Mouse (Mus musculus) embryonic facial prominence, embryonic 13.5 days (tissue): Measurements from ENCODE around the gene Snx22. TPM values are rescaled to one million over a fixed set of nuclear protein-coding genes. Genes with fewer than 3 reads are reported as not detected.

Experiments used
- ATAC-seq: fragments of 200-750 bp; cut with Nextera tagmentation; 2 replicates; pipeline ENCODE4 v1.8.0; 2017; ENCODE audit warnings: low read depth; ENCODE audit not compliant: insufficient number of reproducible peaks, insufficient read depth, low FRiP score, low TSS enrichment
- H3K27ac ChIP-seq: fragments of 300-500 bp; sonication (generic); 2 replicates; pipeline ENCODE4 v1.5.1; 2015; ENCODE audit warnings: moderate library complexity, mild to moderate bottlenecking, inconsistent platforms
- H3K27me3 ChIP-seq: fragments of 300-500 bp; sonication (generic); 2 replicates; pipeline ENCODE4 v1.6.1; 2015; ENCODE audit warnings: mild to moderate bottlenecking, inconsistent platforms
- H3K36me3 ChIP-seq: fragments of 300-500 bp; sonication (generic); 2 replicates; pipeline ENCODE4 v1.6.1; 2015; ENCODE audit warnings: mild to moderate bottlenecking, inconsistent platforms
- H3K4me1 ChIP-seq: fragments of 300-500 bp; sonication (generic); 2 replicates; pipeline ENCODE4 v1.6.1; 2015; ENCODE audit warnings: inconsistent platforms
- H3K4me2 ChIP-seq: fragments of 300-500 bp; sonication (generic); 2 replicates; pipeline ENCODE4 v1.6.1; 2015; ENCODE audit warnings: moderate library complexity, mild to moderate bottlenecking, inconsistent platforms
- H3K4me3 ChIP-seq: fragments of 300-500 bp; sonication (generic); 2 replicates; pipeline ENCODE4 v1.5.1; 2015; ENCODE audit warnings: mild to moderate bottlenecking, inconsistent platforms
- H3K9ac ChIP-seq: fragments of 300-500 bp; sonication (generic); 2 replicates; pipeline ENCODE4 v1.6.1; 2015; ENCODE audit warnings: mild to moderate bottlenecking, inconsistent platforms
- H3K9me3 ChIP-seq: fragments of 300-500 bp; sonication (generic); 2 replicates; pipeline ENCODE4 v1.6.1; 2016; ENCODE audit warnings: inconsistent platforms
- WGBS: fragments of 180-500 bp; shearing (Covaris S2); methylation state at CpG from one replicate; pipeline ENCODE4 v1.1.7; 2015; ENCODE audit warnings: mixed read lengths; 5-methylcytosine and 5-hydroxymethylcytosine counted together
- polyA plus RNA-seq: library from polyadenylated mRNA; unstranded; fragments of >200 nt; fragmentation: Nextera tagmentation; extraction: Ambion mirVana; gene quantifications from 2 replicates; pipeline ENCODE4 v1.2.1, GENCODE M21; 2015

The Snx22 gene
- 5.3 and 5.6 TPM in 2 replicates for polyA plus RNA-seq

- H3K27me3 ChIP-seq: peaks cover 39% of the 10 kb centered on the region
- ATAC-seq: peak; percentile 35; the same call in 1 of the 2 replicates
- under 1% methylated on average over 22 of the region's 22 CpGs for WGBS
These were observed at the start of gene Snx22 for GRCm38 (mm10) chr9:66069583-66069982. Snx22 (minus strand) TSS chr9:66069719.

GRCm38 (mm10) chr9:66116890-66117289 is 47.4 kb upstream of the Snx22 start:
- no peak overlapping the region for H3K27ac ChIP-seq
- H3K36me3 ChIP-seq: peaks cover 26% of the 10 kb centered on the region

More at GRCm38 (mm10) chr9:66069583-66069982, at the start of gene Snx22:
- Histone ChIP-seq H3K4me2 (peak within 1 kb of the TSS; percentile 93), H3K36me3 (peaks cover 27% of the 10 kb centered on the region), H3K27ac (no peak within 1 kb of the TSS), H3K4me1 (peaks cover 14% of the 10 kb centered on the region), H3K9ac (peak within 1 kb of the TSS; percentile 72), H3K4me3 (peak within 1 kb of the TSS; percentile 52), H3K9me3 (no peaks in the 10 kb centered on the region)

GRCm38 (mm10) chr9:66114341-66114740 is 44.8 kb upstream of the Snx22 start:
- no peak overlapping the region for H3K4me3 ChIP-seq
- H3K36me3 ChIP-seq: peaks cover 29% of the 10 kb centered on the region
- no peaks in the 10 kb centered on the region for H3K9me3 ChIP-seq
- H3K27me3 ChIP-seq: no peaks in the 10 kb centered on the region
- no peak overlapping the region for H3K27ac ChIP-seq
- H3K4me2 ChIP-seq: no peak overlapping the region
- no peak overlapping the region for H3K9ac ChIP-seq
- ATAC-seq: no peak
- WGBS: 92% methylated on average over 3 of the region's 3 CpGs
- peaks cover 13% of the 10 kb centered on the region for H3K4me1 ChIP-seq

More at GRCm38 (mm10) chr9:66116890-66117289, 47.4 kb upstream of the Snx22 start:
- Histone ChIP-seq H3K9me3 (no peaks in the 10 kb centered on the region), H3K4me1 (no peaks in the 10 kb centered on the region), H3K27me3 (no peaks in the 10 kb centered on the region), H3K4me2 (no peak overlapping the region), H3K9ac (no peak overlapping the region), H3K4me3 (no peak overlapping the region)
- ATAC-seq: no peak
- 68% methylated on average over 8 of the region's 8 CpGs for WGBS

DNA sequence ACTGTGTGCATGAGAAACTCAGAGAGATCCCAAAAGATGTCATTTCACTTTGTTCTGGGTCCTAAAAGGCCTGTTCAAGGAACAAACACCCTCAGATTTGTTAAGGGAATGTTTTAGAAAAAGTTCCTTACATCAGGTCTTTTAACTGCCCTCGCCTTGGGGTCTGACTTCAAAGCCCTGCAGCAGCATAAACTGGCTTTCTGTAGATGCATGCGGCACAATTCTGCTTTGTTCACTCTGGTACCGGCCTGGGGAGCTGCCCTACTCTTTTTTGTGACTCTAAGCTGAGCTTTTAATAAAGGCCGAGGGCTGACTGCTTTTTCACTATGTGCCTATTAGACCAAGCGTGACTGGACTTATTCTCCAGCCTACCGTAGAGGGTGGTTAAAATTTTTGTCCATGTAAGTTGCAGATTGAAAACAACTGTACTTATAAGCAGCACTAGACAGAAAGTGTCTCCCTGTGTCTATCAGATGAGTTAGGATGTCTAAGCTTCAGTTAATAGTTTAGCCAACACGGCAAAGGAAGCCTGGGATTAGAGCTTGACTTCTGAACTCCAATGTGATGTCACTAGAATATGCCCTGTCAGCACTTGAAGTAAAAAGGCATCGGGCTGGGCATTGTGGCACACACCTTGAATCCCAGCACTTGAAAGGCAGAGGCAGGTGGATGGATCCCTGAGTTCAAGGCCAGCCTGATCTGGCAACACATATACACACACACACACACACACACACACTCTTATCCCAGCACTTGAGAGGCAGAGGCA is 41.3 kb upstream of the Snx22 start:
- ATAC-seq: no peak
- Histone ChIP-seq H3K4me2 (no peak overlapping the region), H3K9me3 (no peaks in the 10 kb centered on the region), H3K36me3 (peaks cover 57% of the 10 kb centered on the region), H3K9ac (no peak overlapping the region), H3K4me1 (peaks cover 13% of the 10 kb centered on the region), H3K4me3 (no peak overlapping the region), H3K27me3 (no peaks in the 10 kb centered on the region), H3K27ac (peak overlapping the region; percentile 1; the same call in 1 of the 2 replicates)
- WGBS: 37% methylated on average over 8 of the region's 8 CpGs

- H3K4me3 ChIP-seq: no peak overlapping the region
- H3K27me3 ChIP-seq: no peaks in the 10 kb centered on the region
- H3K4me2 ChIP-seq: no peak overlapping the region
- 41% methylated on average over 8 of the region's 8 CpGs for WGBS
- H3K27ac ChIP-seq: peak overlapping the region; percentile 1; the same call in 1 of the 2 replicates
- peaks cover 60% of the 10 kb centered on the region for H3K36me3 ChIP-seq
- peaks cover 13% of the 10 kb centered on the region for H3K4me1 ChIP-seq
- H3K9me3 ChIP-seq: no peaks in the 10 kb centered on the region
- no peak for ATAC-seq
- no peak overlapping the region for H3K9ac ChIP-seq
These were observed 40.6 kb upstream of the Snx22 start for GRCm38 (mm10) chr9:66110126-66110525.

DNA sequence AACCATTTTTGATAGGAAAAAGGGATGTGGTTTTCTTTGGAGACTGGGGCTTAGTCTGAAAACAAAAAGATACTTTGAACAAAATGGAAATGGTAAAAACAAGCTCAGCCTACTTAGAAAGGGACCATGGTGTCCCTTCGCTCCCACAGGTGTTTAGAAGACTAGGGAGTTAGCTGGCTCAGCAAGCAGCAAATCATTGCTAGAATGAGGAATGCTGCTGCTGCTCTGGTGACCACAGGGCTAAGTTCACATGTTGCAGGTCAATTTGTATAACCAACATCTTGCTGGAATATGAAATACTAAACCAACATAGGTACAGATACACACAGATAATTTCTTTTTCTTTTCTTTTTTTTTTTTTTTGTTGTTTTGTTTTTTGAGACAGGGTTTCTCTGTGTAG is 40.1 kb upstream of the Snx22 start:
- no peak overlapping the region for H3K4me3 ChIP-seq
- 95% methylated on average over 1 of the region's 1 CpGs for WGBS
- H3K9me3 ChIP-seq: no peaks in the 10 kb centered on the region
- H3K27me3 ChIP-seq: no peaks in the 10 kb centered on the region
- ATAC-seq: no peak
- peaks cover 61% of the 10 kb centered on the region for H3K36me3 ChIP-seq
- no peak overlapping the region for H3K27ac ChIP-seq
- H3K4me2 ChIP-seq: no peak overlapping the region
- H3K9ac ChIP-seq: no peak overlapping the region
- H3K4me1 ChIP-seq: peaks cover 13% of the 10 kb centered on the region

- no peak for ATAC-seq
- no peaks in the 10 kb centered on the region for H3K27me3 ChIP-seq
- no peak overlapping the region for H3K9ac ChIP-seq
- no peak overlapping the region for H3K4me2 ChIP-seq
- no peaks in the 10 kb centered on the region for H3K9me3 ChIP-seq
- H3K4me1 ChIP-seq: peaks cover 5% of the 10 kb centered on the region; the same call in 1 of the 2 replicates
- peaks cover 84% of the 10 kb centered on the region for H3K36me3 ChIP-seq
- H3K27ac ChIP-seq: no peak overlapping the region
- WGBS: 82% methylated on average over 8 of the region's 8 CpGs
- no peak overlapping the region for H3K4me3 ChIP-seq
These were observed 35.6 kb upstream of the Snx22 start for GRCm38 (mm10) chr9:66105168-66105567.

GRCm38 (mm10) chr9:66104601-66105000 is 35.1 kb upstream of the Snx22 start:
- no peaks in the 10 kb centered on the region for H3K27me3 ChIP-seq
- H3K4me2 ChIP-seq: no peak overlapping the region
- H3K9ac ChIP-seq: no peak overlapping the region
- H3K9me3 ChIP-seq: no peaks in the 10 kb centered on the region
- 95% methylated on average over 4 of the region's 4 CpGs for WGBS
- ATAC-seq: no peak
- H3K27ac ChIP-seq: no peak overlapping the region
- H3K4me1 ChIP-seq: 0 out of 2 replicates have a peak, but pooled peaks cover 3% of the 10 kb centered on the region
- peaks cover 89% of the 10 kb centered on the region for H3K36me3 ChIP-seq
- no peak overlapping the region for H3K4me3 ChIP-seq

GRCm38 (mm10) chr9:66102668-66103067 is 33.1 kb upstream of the Snx22 start:
- Histone ChIP-seq H3K36me3 (peaks cover 86% of the 10 kb centered on the region), H3K27me3 (no peaks in the 10 kb centered on the region), H3K9ac (no peak overlapping the region), H3K4me1 (0 out of 2 replicates have a peak, but pooled peaks cover 3% of the 10 kb centered on the region), H3K4me3 (no peak overlapping the region), H3K9me3 (no peaks in the 10 kb centered on the region), H3K27ac (no peak overlapping the region), H3K4me2 (no peak overlapping the region)
- whole genome bisulfite sequencing: 56% methylated on average over 6 of the region's 6 CpGs
- no peak for ATAC-seq

DNA sequence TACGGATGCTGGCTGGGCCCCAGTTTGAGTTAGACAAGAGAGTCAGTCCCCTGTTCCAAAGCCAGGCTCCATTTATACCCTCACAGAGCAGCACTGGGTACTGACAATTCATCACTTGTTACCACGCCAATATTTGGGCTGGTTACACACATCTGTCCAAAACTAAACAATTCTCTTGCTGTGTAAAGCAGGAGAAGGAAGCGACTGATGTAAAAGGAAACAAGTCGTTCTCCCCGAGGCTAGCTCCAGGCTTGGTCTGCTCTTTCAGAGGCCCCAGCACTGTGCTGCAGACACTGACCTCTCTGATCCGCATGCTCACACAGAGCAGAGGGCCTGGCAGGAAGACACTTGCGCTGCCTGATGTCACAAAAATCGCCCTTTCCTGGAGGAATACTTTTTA is 32.1 kb upstream of the Snx22 start:
- Histone ChIP-seq H3K36me3 (peaks cover 87% of the 10 kb centered on the region), H3K9ac (no peak overlapping the region), H3K4me2 (no peak overlapping the region), H3K27ac (peak overlapping the region; percentile 28; the same call in 1 of the 2 replicates), H3K27me3 (no peaks in the 10 kb centered on the region), H3K4me3 (no peak overlapping the region), H3K9me3 (no peaks in the 10 kb centered on the region), H3K4me1 (0 out of 2 replicates have a peak, but pooled peaks cover 3% of the 10 kb centered on the region)
- WGBS: 41% methylated on average over 8 of the region's 8 CpGs
- no peak for ATAC-seq

DNA sequence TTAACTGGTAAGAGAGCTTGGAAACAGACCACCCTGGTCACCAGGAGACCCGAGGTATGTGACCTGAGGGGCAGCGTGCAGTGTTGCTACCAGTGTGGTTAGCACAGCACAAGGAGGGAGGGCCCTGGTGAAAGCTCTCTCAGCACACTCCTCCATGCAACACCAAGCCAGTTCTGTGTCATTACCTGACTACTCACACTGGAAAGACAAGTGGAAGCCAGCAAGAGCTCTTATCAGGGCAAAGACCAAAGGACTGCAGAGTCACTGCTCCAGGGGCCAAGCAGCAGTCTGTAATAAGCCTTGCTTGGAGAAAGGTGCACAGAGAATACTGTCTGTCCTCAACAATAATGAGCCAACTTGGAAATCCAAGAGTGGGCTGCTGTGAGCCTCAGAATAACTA is 23.1 kb upstream of the Snx22 start:
- ATAC-seq: no peak
- Histone ChIP-seq H3K27ac (peak overlapping the region; percentile 16; the same call in 1 of the 2 replicates), H3K36me3 (peaks cover 96% of the 10 kb centered on the region), H3K4me2 (no peak overlapping the region), H3K9ac (peak overlapping the region; percentile 21; the same call in 1 of the 2 replicates), H3K4me3 (no peak overlapping the region), H3K4me1 (peaks cover 14% of the 10 kb centered on the region; the same call in 1 of the 2 replicates), H3K9me3 (no peaks in the 10 kb centered on the region), H3K27me3 (no peaks in the 10 kb centered on the region)
- 55% methylated on average over 2 of the region's 2 CpGs for WGBS
